Mouse (Mus musculus): Measurements from ENCODE around the gene Klc3. TPM values are rescaled to one million over a fixed set of nuclear protein-coding genes. Genes with fewer than 3 reads are reported as not detected.

The Klc3 gene
- total and polyA plus RNA-seq, 3 experiments: 0.17 to 3.9 TPM; not detected in 1

DNA sequence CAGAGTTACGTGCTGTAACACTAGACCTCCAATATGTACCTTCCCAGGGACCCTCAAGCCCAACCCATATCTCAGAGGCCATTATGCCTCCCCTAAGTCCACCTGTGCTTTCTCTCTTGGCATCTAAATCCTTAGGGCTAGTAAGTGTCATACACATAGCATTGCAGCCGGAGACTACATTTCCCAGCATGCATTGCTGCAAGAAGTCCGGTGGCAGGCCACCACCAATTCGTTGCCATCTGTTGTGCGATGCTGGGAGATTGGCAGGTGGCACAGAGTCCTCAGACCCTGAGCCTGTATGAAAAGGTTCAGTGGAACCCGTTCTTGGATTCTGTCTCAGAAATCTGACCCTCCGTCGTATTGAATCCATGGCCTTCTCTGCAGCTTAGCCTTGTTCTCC lies 25.8 kb upstream of the Klc3 start:
- in situ Hi-C loops (cut with MboI; ENCODE audit: low pct_ligation_motif_present, low pct_unique_long_range_greater_than_20kb, low sequenced_read_pairs): no loop called here
- H3K9me3 ChIP-seq (replicated peaks; ENCODE audit: low read length): peaks cover 11% of the 10 kb centered on the region
- no peak overlapping the region for H3K4me2 ChIP-seq (ENCODE audit: insufficient read depth, low read depth, poor library complexity, severe bottlenecking)
- dilution Hi-C loops (cut with MboI; ENCODE audit: extremely low pct_ligation_motif_present, extremely low pct_unique_long_range_greater_than_20kb, low sequenced_read_pairs): no loop called here
- H3K27ac ChIP-seq (ENCODE audit: insufficient read depth, low read depth): no peak overlapping the region
- peaks cover 74 to 97% of the 10 kb centered on the region in 2 experiments for H3K36me3 ChIP-seq (replicated peaks in 1 of 2; ENCODE audit: control insufficient read depth in 1 of 2, insufficient read depth in 1 of 2, low read length in 1 of 2)
- H3K27me3 ChIP-seq (replicated peaks): no peaks in the 10 kb centered on the region
- no peak overlapping the region for H3K9ac ChIP-seq (ENCODE audit: insufficient read depth, low read depth)
- TF ChIP-seq HCFC1 (IDR thresholded peaks at IDR 0.05; ENCODE audit: low read depth, low read length) (peak; percentile 68), ETS1 (conservative IDR thresholded peaks at IDR 0.05; ENCODE audit: low read depth, low read length) (no peak), MXI1 (IDR thresholded peaks at IDR 0.05; ENCODE audit: low read depth, low read length) (no peak), POLR2A (IDR thresholded peaks at IDR 0.05; ENCODE audit: low read depth, low read length) (no peak), MAZ (IDR thresholded peaks at IDR 0.05; ENCODE audit: low read depth, low read length) (no peak), JUN (IDR thresholded peaks at IDR 0.05; ENCODE audit: insufficient read depth, low read depth, low read length) (no peak)
- DNase-seq (ENCODE audit: extremely low read depth): no peak
- H3K79me2 ChIP-seq (replicated peaks; ENCODE audit: control insufficient read depth, extremely low read depth, insufficient read depth, poor library complexity, severe bottlenecking): no peaks in the 10 kb centered on the region
- H3K4me3 ChIP-seq (replicated peaks in 1 of 3; ENCODE audit: low read depth in 2 of 3, low read length in 2 of 3, poor library complexity in 1 of 3): no peak overlapping the region
- no peaks in the 10 kb centered on the region; a peak in 1 of 4 replicates for H3K4me1 ChIP-seq (ENCODE audit: control insufficient read depth in 1 of 2, insufficient read depth in 2 of 2)

DNA sequence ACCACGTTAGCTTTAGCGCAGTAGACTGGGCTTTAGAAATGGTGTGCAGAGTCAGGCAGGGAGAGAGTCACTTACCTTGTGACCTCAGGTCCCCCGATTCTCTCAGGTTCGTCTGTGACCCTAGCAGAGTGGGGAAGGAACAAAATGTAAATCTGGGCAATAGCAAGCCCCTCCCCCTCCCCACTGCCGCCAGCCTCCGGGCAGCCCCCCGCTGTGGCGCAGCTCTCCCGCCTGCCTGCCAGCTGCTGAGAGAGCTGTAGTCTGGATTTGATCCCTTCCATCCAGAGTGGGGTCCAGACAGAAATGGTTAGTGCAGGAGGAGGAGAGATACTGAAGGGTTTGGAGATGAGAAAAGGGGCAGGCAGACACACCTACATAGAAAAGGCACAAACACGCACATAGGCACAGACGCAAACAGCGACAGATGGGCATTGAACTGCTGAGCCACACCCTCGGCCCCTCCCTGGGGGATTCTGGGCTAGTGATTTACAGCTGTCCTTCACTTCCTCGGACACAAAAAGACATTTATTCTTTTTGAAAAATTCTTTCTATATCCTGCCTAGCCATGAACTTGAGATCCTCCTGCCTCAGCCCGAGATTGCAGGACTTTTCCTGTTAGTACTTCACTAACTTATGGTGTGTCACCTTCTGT lies 24.2 kb upstream of the Klc3 start:
- no peaks in the 10 kb centered on the region for H3K27me3 ChIP-seq (replicated peaks)
- H3K79me2 ChIP-seq (replicated peaks; ENCODE audit: control insufficient read depth, extremely low read depth, insufficient read depth, poor library complexity, severe bottlenecking): no peaks in the 10 kb centered on the region
- H3K9me3 ChIP-seq (replicated peaks; ENCODE audit: low read length): peaks cover 8% of the 10 kb centered on the region
- peaks cover 0 to 7% of the 10 kb centered on the region in 2 experiments; a peak in 1 of 4 replicates for H3K4me1 ChIP-seq (ENCODE audit: control insufficient read depth in 1 of 2, insufficient read depth in 2 of 2)
- peaks cover 59 to 82% of the 10 kb centered on the region in 2 experiments for H3K36me3 ChIP-seq (replicated peaks in 1 of 2; ENCODE audit: control insufficient read depth in 1 of 2, insufficient read depth in 1 of 2, low read length in 1 of 2)
- no peak for TF ChIP-seq USF2 (conservative IDR thresholded peaks at IDR 0.05; ENCODE audit: low read depth, low read length)
- TF ChIP-seq SMC3 (IDR thresholded peaks at IDR 0.05; ENCODE audit: low read depth, low read length): no peak
- TF ChIP-seq ZMIZ1 (IDR thresholded peaks at IDR 0.05; ENCODE audit: low read depth, low read length): no peak
- TF ChIP-seq MXI1 (IDR thresholded peaks at IDR 0.05; ENCODE audit: low read depth, low read length): no peak
- no peak for TF ChIP-seq ZKSCAN1 (IDR thresholded peaks at IDR 0.05; ENCODE audit: borderline replicate concordance, low read depth, low read length)
- no peak for TF ChIP-seq BHLHE40 (IDR thresholded peaks at IDR 0.05; ENCODE audit: low read depth, low read length)
- no peak for TF ChIP-seq ELF1 (IDR thresholded peaks at IDR 0.05; ENCODE audit: low read depth, low read length)
- no peak for TF ChIP-seq MAZ (IDR thresholded peaks at IDR 0.05; ENCODE audit: low read depth, low read length)
- TF ChIP-seq USF1 (IDR thresholded peaks at IDR 0.05; ENCODE audit: low read depth, low read length): no peak
- TF ChIP-seq TBP (conservative IDR thresholded peaks at IDR 0.05; ENCODE audit: low read depth, low read length): no peak
- TF ChIP-seq NELFE (IDR thresholded peaks at IDR 0.05; ENCODE audit: low read depth, low read length): no peak
- no peak for TF ChIP-seq CTCF (conservative IDR thresholded peaks at IDR 0.05 in 1 of 2, IDR thresholded peaks at IDR 0.05 in 1 of 2; ENCODE audit: low read depth in 2 of 2, low read length in 2 of 2)
- no peak for TF ChIP-seq E2F4 (IDR thresholded peaks at IDR 0.05; ENCODE audit: insufficient replicate concordance, low read depth, low read length)
- TF ChIP-seq MAX (IDR thresholded peaks at IDR 0.05; ENCODE audit: low read length): no peak
- H3K9ac ChIP-seq (ENCODE audit: insufficient read depth, low read depth): no peak overlapping the region
- no peak for DNase-seq (ENCODE audit: extremely low read depth)
- dilution Hi-C loops (cut with MboI; ENCODE audit: extremely low pct_ligation_motif_present, extremely low pct_unique_long_range_greater_than_20kb, low sequenced_read_pairs) (no loop called here), in situ Hi-C loops (cut with MboI; ENCODE audit: low pct_ligation_motif_present, low pct_unique_long_range_greater_than_20kb, low sequenced_read_pairs) (no loop called here)
- no peak overlapping the region for H3K4me2 ChIP-seq (ENCODE audit: insufficient read depth, low read depth, poor library complexity, severe bottlenecking)
- no peak overlapping the region for H3K4me3 ChIP-seq (replicated peaks in 1 of 3; ENCODE audit: low read depth in 2 of 3, low read length in 2 of 3, poor library complexity in 1 of 3)
- H3K27ac ChIP-seq (ENCODE audit: insufficient read depth, low read depth): no peak overlapping the region
